Mouse (Mus musculus) intestine, embryonic 14.5 days (tissue): ENCODE data around the gene Ptprd. TPM values are rescaled to one million over a fixed set of nuclear protein-coding genes. Genes with fewer than 3 reads are reported as not detected.
"Not testable (repeated sequence)": the region's sequence is repeated elsewhere in the genome, so short reads cannot be mapped to it uniquely, and the experiment has no call there.

Experiments
- ATAC-seq: fragments of 200-750 bp; cut with Nextera tagmentation; replicated peaks from 2 replicates; pipeline ENCODE4 v1.8.0; 2017; ENCODE audit warnings: low read depth, moderate number of reproducible peaks, moderate TSS enrichment, moderate library complexity; ENCODE audit not compliant: low FRiP score, low TSS enrichment
- DNase-seq: peaks from one replicate; pipeline ENCODE4 v3.0.0-alpha.2; 2018; ENCODE audit warnings: low spot score
- H3K27ac ChIP-seq: fragments of 300-500 bp; sonication (generic); 2 replicates; pipeline ENCODE4 v1.5.1; 2014; ENCODE audit warnings: low read depth, mild to moderate bottlenecking, control low read depth
- H3K27me3 ChIP-seq: fragments of 300-500 bp; sonication (generic); replicated peaks from 2 replicates; pipeline ENCODE4 v1.6.1; 2014; ENCODE audit warnings: low read length, control low read depth; ENCODE audit not compliant: control insufficient read depth, insufficient read depth
- H3K36me3 ChIP-seq: fragments of 300-500 bp; sonication (generic); 2 replicates; pipeline ENCODE4 v1.6.1; 2014; ENCODE audit warnings: low read length, control low read depth; ENCODE audit not compliant: control insufficient read depth, insufficient read depth
- H3K4me1 ChIP-seq: fragments of 300-500 bp; sonication (generic); replicated peaks from 2 replicates; pipeline ENCODE4 v1.6.1; 2014; ENCODE audit warnings: low read length, control low read depth, mixed read lengths; ENCODE audit not compliant: control insufficient read depth, insufficient read depth
- H3K4me2 ChIP-seq: fragments of 300-500 bp; sonication (generic); 2 replicates; pipeline ENCODE4 v1.6.1; 2014; ENCODE audit warnings: low read length
- H3K4me3 ChIP-seq: fragments of 300-500 bp; sonication (generic); 2 replicates; pipeline ENCODE4 v1.5.1; 2014; ENCODE audit warnings: low read depth, low read length, control low read depth, mixed read lengths
- H3K9ac ChIP-seq: fragments of 300-500 bp; sonication (generic); 2 replicates; pipeline ENCODE4 v1.6.1; 2014; ENCODE audit warnings: mild to moderate bottlenecking, low read length
- H3K9me3 ChIP-seq: fragments of 300-500 bp; sonication (generic); 2 replicates; pipeline ENCODE4 v1.6.1; 2016; ENCODE audit warnings: low read length, control low read depth; ENCODE audit not compliant: control insufficient read depth
- WGBS: fragments of 180-500 bp; shearing (Covaris S2); extraction: QIAGEN DNeasy Blood & Tissue Kit; methylation state at CpG from one replicate; pipeline ENCODE4 v1.1.7; 2014; 5-methylcytosine and 5-hydroxymethylcytosine counted together
- polyA plus RNA-seq: library from polyadenylated mRNA; unstranded; fragments of >200 nt; fragmentation: Nextera tagmentation; extraction: Ambion mirVana; gene quantifications from 2 replicates; pipeline ENCODE4 v1.2.1, GENCODE M21; 2014

The Ptprd gene
- polyA plus RNA-seq, 1 experiment from 2014 or later, result 19.4 TPM

DNA sequence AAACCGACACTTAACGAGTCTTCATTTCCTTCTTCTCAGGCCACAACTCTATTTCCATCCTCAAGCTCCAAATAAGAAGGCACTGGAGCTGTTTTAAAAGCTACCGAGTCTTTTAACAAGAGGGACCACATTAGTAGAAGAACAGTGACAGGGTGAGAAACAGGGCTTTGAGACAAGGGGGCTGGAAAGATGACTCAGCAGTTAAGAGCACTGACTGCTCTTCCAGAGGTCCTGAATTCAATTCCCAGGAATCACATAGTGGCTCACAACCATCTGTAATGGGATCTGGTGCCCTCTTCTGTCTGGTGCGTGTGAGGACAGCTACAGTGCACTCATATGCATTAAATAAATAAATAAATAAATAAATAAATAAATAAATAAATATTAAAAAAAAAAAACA lies 2174.6 kb downstream of the Ptprd start:
- not testable (repeated sequence) for H3K9ac ChIP-seq, H3K27me3 ChIP-seq, H3K27ac ChIP-seq, H3K36me3 ChIP-seq, DNase-seq, ATAC-seq, H3K4me1 ChIP-seq, H3K4me3 ChIP-seq, H3K9me3 ChIP-seq, H3K4me2 ChIP-seq
- 88% methylated on average over 4 of the region's 4 CpGs for WGBS

DNA sequence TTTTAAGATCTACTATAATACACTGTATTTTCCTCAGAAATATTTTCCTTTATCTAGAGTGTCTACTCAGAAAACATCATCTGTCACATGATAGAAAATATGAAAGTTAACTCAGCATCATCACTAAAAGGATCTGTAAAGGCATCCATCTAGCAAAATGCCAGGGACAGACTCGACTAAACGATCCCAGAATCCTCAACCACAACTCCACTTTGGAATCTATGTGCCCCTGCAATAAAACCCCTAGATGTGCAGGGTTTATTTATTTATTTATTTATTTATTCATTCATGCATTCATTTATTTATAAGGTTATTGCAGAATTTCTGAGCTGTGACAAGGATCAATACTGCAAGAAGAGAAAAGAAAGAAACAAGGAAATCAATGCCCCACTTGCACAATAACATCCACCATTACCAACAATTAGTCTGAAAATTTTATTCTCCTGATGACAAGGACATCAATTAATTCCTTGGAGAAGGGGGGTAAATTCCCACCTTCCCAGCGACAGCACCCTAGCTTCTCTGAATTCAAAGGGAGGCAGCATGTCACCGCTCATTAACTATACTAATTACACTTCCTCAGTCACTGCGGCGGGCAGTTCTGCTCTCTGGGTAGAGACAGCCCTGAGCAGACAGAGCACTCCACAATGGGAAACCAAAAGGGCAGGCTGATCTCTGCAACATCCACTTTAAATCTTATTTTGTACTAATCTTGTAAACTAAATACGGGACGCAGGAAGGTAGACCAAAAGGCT lies 2186.0 kb downstream of the Ptprd start:
- Histone ChIP-seq H3K36me3 (0 out of 2 replicates have a peak, but pooled peaks cover 4% of the 10 kb centered on the region), H3K4me3 (no peak overlapping the region), H3K4me1 (no peaks in the 10 kb centered on the region), H3K27ac (no peak overlapping the region), H3K9me3 (no peaks in the 10 kb centered on the region), H3K27me3 (no peaks in the 10 kb centered on the region), H3K9ac (no peak overlapping the region), H3K4me2 (no peak overlapping the region)
- DNase-seq (no peak), ATAC-seq (no peak)
- WGBS, result 73% methylated on average over 8 of the region's 8 CpGs

DNA sequence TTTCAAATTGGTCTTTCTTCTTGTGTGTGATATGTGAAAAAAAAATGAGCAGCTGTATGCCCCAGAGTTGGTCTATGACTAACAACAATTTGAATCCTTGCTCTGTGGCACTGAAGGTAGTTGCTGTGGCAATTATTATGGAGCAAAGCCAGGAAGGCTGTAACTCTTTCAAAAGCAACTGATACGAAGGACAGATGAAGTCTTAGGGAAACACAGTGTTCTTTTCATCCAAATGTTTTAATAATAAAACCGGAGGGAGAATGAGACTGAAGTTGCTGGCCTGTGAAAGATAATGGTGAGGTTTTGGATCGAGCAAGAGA lies 2187.3 kb downstream of the Ptprd start:
- no peak overlapping the region for H3K27ac ChIP-seq
- no peaks in the 10 kb centered on the region for H3K27me3 ChIP-seq
- no peaks in the 10 kb centered on the region for H3K4me1 ChIP-seq
- ATAC-seq, result no peak
- no peak overlapping the region for H3K4me3 ChIP-seq
- H3K9ac ChIP-seq, result no peak overlapping the region
- no peak overlapping the region for H3K4me2 ChIP-seq
- 0 out of 2 replicates have a peak, but pooled peaks cover 4% of the 10 kb centered on the region for H3K36me3 ChIP-seq
- DNase-seq, result no peak
- H3K9me3 ChIP-seq, result no peaks in the 10 kb centered on the region
- WGBS, result 66% methylated on average over 3 of the region's 3 CpGs

DNA sequence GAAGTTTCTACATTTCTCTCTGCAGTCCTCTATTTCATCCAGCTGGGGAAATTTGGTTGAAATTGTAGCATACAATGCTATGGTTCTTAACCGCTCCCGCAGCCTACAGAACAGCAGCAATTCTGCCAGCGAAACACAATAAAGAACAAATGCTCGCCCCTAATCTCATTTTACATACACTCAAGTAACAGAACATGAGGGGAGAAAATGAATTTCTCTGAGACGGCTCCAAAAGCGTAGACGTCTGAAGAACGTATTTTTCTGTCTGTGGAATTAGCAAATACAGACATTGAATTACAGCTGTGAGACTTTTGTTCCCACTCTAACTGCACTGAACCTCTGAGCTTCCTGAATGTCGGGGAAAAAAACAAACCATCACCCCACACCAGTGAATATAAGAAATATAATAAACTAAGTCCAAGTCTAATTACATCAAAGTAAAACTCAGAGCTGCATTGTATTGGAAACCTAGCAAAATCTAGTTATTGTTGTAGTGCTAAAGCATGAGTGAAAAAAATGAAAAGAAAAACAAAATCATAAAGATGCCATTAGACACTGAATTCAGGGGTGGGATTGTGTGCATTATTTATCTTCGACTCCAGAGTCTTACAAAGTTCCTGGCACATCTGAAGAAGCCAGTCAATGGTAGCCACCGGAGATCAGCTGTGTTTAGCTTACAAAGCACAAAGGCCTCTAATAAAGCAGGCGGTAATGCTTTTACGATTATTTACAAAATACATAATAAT lies 2187.8 kb downstream of the Ptprd start:
- no peak for DNase-seq
- Histone ChIP-seq H3K9ac (no peak overlapping the region), H3K27me3 (no peaks in the 10 kb centered on the region), H3K9me3 (no peaks in the 10 kb centered on the region), H3K27ac (no peak overlapping the region), H3K4me2 (no peak overlapping the region), H3K36me3 (0 out of 2 replicates have a peak, but pooled peaks cover 2% of the 10 kb centered on the region), H3K4me1 (no peaks in the 10 kb centered on the region), H3K4me3 (no peak overlapping the region)
- WGBS, result 69% methylated on average over 13 of the region's 13 CpGs
- no peak for ATAC-seq

DNA sequence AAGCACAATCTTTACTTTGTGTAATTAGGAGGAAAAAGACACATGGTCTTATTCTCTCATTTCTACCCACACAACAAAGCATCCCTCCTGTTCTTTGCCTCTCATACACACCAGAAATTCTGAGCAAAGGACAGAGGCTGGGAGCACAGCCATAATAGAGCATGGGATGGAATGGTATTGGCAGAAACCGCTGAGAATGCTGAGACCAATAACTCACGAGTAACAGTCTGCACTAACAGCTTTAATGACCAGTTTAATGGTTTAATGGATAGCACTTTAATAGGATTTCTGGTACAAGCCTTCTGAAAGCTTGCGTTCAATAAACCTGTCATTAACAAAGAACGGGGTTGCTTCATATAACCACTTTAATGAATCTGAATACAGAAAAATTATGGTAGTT lies 2190.1 kb downstream of the Ptprd start:
- ATAC-seq, result no peak

DNA sequence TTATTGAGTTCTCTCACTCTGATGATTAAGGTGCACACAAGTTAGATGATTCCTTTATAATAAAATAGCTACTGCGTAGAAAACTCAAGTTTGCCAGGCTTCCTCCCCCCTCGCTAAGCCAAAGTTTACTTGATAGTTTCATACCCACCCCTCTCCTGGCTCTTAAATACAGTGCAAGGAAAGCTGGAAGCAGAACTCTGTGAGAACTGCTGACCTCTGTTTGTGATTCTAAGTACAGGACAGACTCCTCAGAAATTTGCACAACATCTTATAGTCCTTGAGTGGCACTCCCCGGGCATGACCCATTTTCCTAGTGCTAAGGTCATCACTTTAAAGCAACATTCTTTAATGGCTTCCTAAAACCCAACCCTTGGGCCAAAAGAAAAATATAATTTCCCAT lies 2196.7 kb downstream of the Ptprd start:
- H3K4me1 ChIP-seq, result no peaks in the 10 kb centered on the region
- no peak overlapping the region for H3K9ac ChIP-seq
- H3K4me3 ChIP-seq, result no peak overlapping the region
- WGBS, result 81% methylated on average over 3 of the region's 3 CpGs
- H3K36me3 ChIP-seq, result no peaks in the 10 kb centered on the region
- H3K9me3 ChIP-seq, result no peaks in the 10 kb centered on the region
- H3K4me2 ChIP-seq, result no peak overlapping the region
- ATAC-seq (no peak), DNase-seq (no peak)
- no peaks in the 10 kb centered on the region for H3K27me3 ChIP-seq
- H3K27ac ChIP-seq, result no peak overlapping the region

More for the DNA sequence above, 2190.1 kb downstream of the Ptprd start:
- no peaks in the 10 kb centered on the region for H3K4me1 ChIP-seq
- H3K9me3 ChIP-seq, result no peaks in the 10 kb centered on the region
- no peak for DNase-seq
- no peaks in the 10 kb centered on the region for H3K36me3 ChIP-seq
- H3K27ac ChIP-seq, result no peak overlapping the region
- no peaks in the 10 kb centered on the region for H3K27me3 ChIP-seq
- H3K4me2 ChIP-seq, result no peak overlapping the region
- WGBS, result 57% methylated on average over 4 of the region's 4 CpGs
- no peak overlapping the region for H3K9ac ChIP-seq
- H3K4me3 ChIP-seq, result no peak overlapping the region

DNA sequence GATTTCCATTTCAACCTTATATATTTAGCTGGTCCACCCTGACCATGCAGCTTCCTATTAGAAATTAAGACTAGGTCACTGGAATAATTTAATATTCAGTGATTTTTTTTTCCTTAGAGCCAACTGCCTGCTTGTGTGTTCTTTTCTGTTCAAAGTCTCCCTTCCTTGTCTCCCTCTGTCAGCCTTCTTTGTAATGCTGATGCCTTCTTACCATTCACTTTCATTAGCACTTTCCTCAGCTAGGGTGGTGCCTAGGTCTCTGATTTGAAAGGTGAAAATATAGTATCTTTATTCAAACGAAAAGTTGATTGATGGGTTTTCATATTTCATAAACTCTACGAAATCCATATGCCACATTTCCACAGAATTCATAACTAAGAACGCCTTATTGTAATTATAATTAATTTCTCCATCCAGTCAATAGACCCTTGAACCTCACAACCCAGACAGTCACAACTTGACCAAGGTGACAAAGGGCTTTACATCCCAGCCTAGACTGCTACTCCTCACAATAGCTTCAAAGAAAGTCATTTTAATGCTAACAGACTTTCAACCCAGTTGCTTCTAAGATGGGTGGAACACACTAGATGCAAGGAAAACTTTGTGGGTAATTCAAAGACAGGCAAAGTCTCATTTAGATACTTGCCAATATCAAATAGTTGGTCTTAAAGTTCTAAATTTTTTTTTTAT lies 2197.5 kb downstream of the Ptprd start:
- 66% methylated on average over 3 of the region's 3 CpGs for WGBS
- no peaks in the 10 kb centered on the region for H3K27me3 ChIP-seq

DNA sequence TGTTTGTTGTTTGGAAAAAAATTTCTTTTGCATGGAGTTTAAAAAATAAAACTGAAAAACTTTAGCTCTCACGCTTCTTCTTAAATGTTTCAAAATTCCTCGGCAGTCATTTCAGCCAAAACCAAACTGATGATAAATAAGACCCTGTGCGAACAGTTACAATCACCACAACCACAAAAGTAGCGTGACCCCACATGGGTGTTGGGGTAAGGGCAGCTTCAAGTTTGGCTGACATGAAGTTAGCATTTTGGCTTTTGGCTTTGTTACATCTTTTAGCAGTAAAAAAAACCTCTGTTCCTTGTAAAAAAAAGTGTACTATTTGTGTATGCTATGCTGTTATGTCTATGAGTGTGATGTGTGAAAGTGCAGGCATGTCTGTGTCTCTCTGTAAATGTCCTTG lies 2203.2 kb downstream of the Ptprd start:
- H3K9me3 ChIP-seq, result no peaks in the 10 kb centered on the region
- ATAC-seq, result no peak
- H3K4me2 ChIP-seq, result no peak overlapping the region
- no peak overlapping the region for H3K27ac ChIP-seq
- H3K27me3 ChIP-seq, result no peaks in the 10 kb centered on the region
- H3K4me1 ChIP-seq, result no peaks in the 10 kb centered on the region; the same call in 1 of the 2 replicates
- H3K9ac ChIP-seq, result no peak overlapping the region
- no peak for DNase-seq
- no peaks in the 10 kb centered on the region for H3K36me3 ChIP-seq
- 76% methylated on average over 4 of the region's 4 CpGs for WGBS
- H3K4me3 ChIP-seq, result no peak overlapping the region

More for the DNA sequence above, 2197.5 kb downstream of the Ptprd start:
- Histone ChIP-seq H3K36me3 (no peaks in the 10 kb centered on the region), H3K4me3 (no peak overlapping the region), H3K9ac (no peak overlapping the region), H3K9me3 (no peaks in the 10 kb centered on the region), H3K27ac (no peak overlapping the region), H3K4me2 (no peak overlapping the region), H3K4me1 (no peaks in the 10 kb centered on the region)
- DNase-seq (no peak), ATAC-seq (no peak)
